Mouse (Mus musculus): ENCODE results near the gene Olfr1058. TPM values are rescaled to one million over a fixed set of nuclear protein-coding genes. Genes with fewer than 3 reads are reported as not detected.
"Not testable (repeated sequence)": the region's sequence is repeated elsewhere in the genome, so short reads cannot be mapped to it uniquely, and the experiment has no call there.

The Olfr1058 gene
- not detected for total RNA-seq (2021)
- long read RNA-seq, experiment 1, result 0 reads
- long read RNA-seq, experiment 2, result 0 reads

DNA sequence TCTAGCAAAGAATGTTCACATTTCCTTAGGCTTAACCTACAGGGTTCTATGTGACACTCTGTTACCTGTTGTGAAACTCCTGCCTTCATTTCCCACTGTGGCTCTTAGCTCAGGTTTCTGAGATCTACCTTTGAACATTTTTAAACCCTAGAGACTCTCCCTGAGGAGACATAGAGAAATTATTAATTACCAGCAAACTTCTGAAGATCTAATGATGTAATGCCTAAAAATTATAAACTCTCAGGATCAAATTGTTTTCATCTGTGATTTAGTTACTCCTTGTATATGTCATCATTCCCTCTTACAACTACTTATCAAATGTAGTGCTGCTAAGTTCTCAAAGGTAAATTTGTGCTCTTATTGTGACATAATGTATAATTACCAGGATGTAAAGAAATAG lies at the start of gene Olfr1058:
TSS of gene Olfr1058 (minus strand) at position 101 of the 400 bp plus-strand sequence.
- not testable (repeated sequence) for DNase-seq (ENCODE audit: low spot score in 2 of 2)

DNA sequence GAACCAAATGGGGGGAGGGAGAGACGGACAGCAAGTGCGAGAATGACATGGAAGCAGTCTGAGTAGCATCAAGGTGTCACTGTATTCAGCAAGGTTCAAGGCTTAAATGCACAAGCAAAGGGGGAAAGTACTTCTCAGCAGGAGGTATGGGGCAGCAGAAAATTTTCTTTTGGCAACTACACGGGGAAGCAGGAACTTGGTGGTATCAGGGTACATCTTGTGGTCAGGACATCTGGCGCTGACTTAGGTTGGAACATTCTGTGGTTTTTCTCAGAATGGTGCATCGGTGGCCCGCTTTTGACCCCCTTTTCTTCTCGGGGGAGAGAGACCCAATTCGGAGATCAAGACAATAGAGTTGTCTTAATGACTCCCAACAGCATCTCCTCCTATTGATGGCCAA lies 40.1 kb upstream of the Olfr1058 start:
- not testable (repeated sequence) for DNase-seq (ENCODE audit: low spot score in 2 of 2)

DNA sequence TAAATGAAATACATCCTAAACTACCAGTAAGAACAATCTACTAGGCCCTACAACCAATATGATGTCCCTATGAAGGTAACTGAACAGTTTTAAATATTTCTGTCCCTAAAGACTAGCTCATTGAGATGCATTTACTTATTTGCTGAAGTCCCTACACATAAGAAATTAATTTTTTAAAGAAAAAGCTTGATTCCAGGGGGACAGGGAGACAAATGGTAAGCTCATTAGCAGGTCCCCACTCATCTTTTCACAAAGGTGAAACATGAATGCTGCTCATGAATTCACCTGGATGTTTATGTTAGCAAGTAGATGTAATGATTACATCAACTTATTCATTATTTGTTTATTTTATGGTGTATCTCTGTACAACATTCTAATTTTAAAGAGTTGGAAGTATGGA lies 38.3 kb upstream of the Olfr1058 start, which contains the start of gene Olfr1062:
TSS of gene Olfr1062 (minus strand) at position 101 of the 400 bp plus-strand sequence.
- DNase-seq (ENCODE audit: low spot score in 2 of 2), result not testable (repeated sequence)

DNA sequence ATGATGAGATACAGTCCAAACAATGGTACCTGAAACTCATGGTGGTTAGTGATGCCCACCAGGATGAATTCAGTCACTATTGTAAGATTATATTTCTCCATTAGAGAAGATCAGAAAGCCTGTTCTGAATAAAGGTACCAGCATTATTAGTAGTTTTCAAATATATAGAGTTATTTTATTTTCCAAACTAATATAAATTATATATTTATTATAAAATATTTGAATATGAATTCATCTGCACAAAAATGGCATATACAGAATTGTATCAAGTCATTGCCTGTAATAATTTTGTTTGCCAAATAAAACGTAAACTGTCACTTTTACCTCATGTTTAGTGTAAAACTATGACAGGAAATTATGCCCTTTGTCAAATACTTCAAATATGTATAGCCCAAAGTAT lies 25.6 kb upstream of the Olfr1058 start, which contains the start of gene Olfr1061:
TSS of gene Olfr1061 (minus strand) at position 101 of the 400 bp plus-strand sequence.
- no peak for DNase-seq (ENCODE audit: low spot score in 2 of 2)

DNA sequence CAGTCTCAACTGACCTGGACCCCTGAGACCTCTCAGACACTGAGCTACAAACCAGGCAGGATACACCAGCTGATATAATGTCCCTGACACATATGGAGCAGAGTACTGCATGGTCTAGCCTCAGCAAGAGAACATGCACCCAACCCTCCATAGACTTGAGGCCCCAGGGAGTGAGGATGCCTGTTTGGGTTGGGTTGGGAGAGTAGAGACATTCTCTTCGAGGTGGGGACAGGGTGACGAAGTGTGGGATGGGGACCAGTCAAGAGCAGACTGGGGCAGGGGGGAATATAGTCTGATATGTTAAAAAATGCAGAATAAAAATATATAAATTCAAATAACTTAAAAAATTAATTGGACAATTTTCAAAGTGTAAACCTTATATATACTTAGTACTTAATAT lies 6.8 kb upstream of the Olfr1058 start:
- no peak for DNase-seq (ENCODE audit: low spot score in 2 of 2)

DNA sequence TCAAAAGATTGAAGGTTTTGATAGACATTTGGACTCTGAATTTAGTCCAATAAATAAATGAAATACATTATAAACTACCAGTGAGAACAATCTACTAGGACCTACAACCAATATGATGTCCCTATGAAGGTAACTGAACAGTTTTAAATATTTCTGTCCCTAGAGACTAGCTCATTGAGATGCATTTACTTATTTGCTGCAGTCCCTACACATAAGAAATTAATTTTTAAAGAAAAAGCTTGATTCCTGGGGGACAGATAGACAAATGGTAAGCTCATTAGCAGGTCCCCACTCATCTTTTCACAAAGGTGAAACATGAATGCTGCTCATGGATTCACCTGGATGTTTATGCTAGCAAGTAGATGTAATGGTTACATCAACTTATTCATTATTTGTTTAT lies 10.1 kb downstream of the Olfr1058 start, which contains the start of gene Olfr1057:
TSS of gene Olfr1057 (minus strand) at position 101 of the 400 bp plus-strand sequence.
- no peak for DNase-seq (ENCODE audit: low spot score in 2 of 2)

DNA sequence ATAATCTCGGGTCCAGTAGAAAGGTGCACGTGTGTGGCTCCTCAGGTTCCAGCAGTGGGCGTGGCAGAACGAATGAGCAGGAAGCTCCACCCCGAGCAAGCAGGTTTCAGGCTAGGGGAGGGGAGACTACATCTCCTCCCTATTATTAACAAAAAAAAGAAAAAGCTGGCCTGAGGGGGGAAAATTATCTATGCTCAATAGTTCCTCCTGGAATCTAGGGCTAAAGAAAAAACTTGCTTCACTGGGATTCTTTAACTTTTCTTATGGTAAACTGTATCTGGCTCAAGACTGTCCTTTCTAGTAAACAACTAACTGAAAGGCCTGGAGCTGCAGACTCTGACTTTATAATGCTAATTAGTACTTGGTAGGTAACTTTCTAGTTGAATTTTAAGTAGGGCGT lies 22.0 kb downstream of the Olfr1058 start:
- not testable (repeated sequence) for DNase-seq (ENCODE audit: low spot score in 2 of 2)

DNA sequence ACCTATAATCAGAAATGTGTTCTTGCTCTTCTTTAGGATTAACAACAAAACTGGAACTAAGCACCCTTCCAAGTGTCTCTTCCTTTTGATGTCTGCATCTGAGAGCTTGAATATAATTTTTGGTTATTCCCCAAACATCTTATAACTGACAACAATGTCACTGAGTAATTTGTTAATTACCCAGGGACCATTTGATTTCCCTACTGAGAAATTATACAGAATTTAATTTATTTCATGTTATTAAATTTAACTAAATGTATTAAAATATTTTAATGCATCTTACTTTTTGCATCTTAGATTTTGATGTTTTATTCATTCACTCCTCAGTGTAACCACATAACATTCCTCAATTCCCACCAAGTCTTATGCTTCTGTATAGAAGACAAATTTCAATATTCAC lies 26.0 kb downstream of the Olfr1058 start, which contains the start of gene Olfr1056:
TSS of gene Olfr1056 (minus strand) at position 101 of the 400 bp plus-strand sequence.
- no peak for DNase-seq (ENCODE audit: low spot score in 2 of 2)

DNA sequence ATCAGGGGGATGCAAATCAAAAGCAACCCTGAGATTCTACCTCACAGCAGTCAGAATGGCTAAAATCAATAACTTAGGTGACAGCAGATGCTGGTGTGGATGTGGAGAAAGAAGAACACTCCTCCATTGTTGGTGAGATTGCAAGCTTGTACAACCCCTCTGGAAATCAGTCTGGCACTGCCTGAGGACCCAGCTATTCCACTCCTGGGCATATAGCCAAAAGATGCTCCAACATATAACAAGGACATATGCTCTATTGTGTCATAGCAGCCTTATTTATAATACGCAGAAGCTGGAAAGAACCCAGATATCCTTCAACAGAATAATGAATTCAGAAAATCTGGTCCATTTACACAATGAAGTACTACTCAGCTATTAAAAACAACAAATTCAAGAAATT lies 36.6 kb downstream of the Olfr1058 start:
- not testable (repeated sequence) for DNase-seq (ENCODE audit: low spot score in 2 of 2)

DNA sequence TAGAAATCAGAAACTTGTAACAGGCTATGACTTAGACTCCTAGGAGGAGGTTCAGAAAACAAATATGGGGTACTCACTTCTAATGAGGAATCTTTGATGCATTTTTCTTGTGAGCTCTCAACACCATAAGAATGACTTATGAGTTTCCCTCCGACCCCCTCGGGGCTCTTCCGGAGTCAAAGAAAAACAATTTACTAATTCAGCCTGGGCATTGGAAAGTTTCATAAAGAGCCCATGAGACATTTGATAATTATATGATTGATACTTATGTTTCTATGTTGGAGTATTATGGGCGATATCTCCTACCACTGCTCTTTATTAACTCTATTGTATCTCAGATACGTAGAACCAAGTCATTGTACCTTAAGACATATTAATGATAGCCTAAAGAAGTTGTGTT lies 38.2 kb downstream of the Olfr1058 start, which contains the start of gene Olfr1055:
TSS of gene Olfr1055 (minus strand) at position 101 of the 400 bp plus-strand sequence.
- DNase-seq (ENCODE audit: low spot score in 2 of 2), result no peak

DNA sequence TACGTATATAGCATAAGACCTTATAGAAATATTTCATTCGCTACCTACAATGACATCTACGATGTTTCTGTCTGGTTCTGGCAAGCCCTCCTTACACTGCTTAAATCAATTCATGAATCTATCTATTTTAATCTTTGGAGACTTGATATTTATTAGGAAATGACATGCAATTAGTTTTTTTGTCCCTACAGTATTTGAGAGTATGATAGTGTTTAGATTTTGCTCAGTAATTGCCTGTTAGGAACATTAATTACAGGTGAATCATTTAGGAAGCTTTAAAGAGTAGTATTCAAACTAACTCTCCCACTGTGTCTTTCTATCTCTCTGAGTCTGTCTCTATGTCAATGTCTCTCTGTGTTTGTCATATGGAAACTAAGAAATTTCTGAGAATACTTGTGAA lies 53.0 kb downstream of the Olfr1058 start, which contains the start of gene Olfr1054:
TSS of gene Olfr1054 (minus strand) at position 101 of the 400 bp plus-strand sequence.
- DNase-seq (ENCODE audit: low spot score in 2 of 2), result no peak

Other genes starting within 250 kb of the Olfr1058 start
- not detected for gene Olfr1040, start 241.8 kb downstream of the Olfr1058 start, total RNA-seq (2021)
- not detected for gene Olfr1042, start 226.7 kb downstream of the Olfr1058 start, total RNA-seq (2021)
- not detected for gene Olfr1043, start 221.0 kb downstream of the Olfr1058 start, total RNA-seq (2021)
- not detected for gene Olfr1044, start 210.7 kb downstream of the Olfr1058 start, total RNA-seq (2021)
- gene Olfr52, start 202.9 kb downstream of the Olfr1058 start, total RNA-seq (2021), result not detected
- gene Olfr1045, start 185.6 kb downstream of the Olfr1058 start, total RNA-seq (2021), result not detected
- not detected for gene Olfr1046, start 169.2 kb downstream of the Olfr1058 start, total RNA-seq (2021)
- gene Olfr1047, start 157.2 kb downstream of the Olfr1058 start, total RNA-seq (2021), result not detected
- gene Olfr1048, start 148.3 kb downstream of the Olfr1058 start, total RNA-seq (2021), result not detected
- gene Olfr1049, start 130.2 kb downstream of the Olfr1058 start, total RNA-seq (2021), result not detected
- not detected for gene Olfr1051, start 109.5 kb downstream of the Olfr1058 start, total RNA-seq (2021)
- gene Olfr1052, start 96.1 kb downstream of the Olfr1058 start, total RNA-seq (2021), result not detected
- not detected for gene Olfr1053, start 73.3 kb downstream of the Olfr1058 start, total RNA-seq (2021)
- gene Olfr1054, start 53.1 kb downstream of the Olfr1058 start, total RNA-seq (2021), result not detected
- not detected for gene Olfr1055, start 38.3 kb downstream of the Olfr1058 start, total RNA-seq (2021)
- not detected for gene Olfr1056, start 26.1 kb downstream of the Olfr1058 start, total RNA-seq (2021)
- gene Olfr1057, start 10.2 kb downstream of the Olfr1058 start, total RNA-seq (2021), result not detected
- gene Olfr1061, start 25.5 kb upstream of the Olfr1058 start, total RNA-seq (2021), result not detected
- gene Olfr1062, start 38.2 kb upstream of the Olfr1058 start, total RNA-seq (2021), result not detected
- gene Olfr1065, start 62.0 kb upstream of the Olfr1058 start, total RNA-seq (2021), result not detected
- not detected for gene Olfr1066, start 67.7 kb upstream of the Olfr1058 start, total RNA-seq (2021)
- gene Olfr228, start 98.8 kb upstream of the Olfr1058 start, total RNA-seq (2021), result not detected
- gene Olfr1076, start 119.9 kb upstream of the Olfr1058 start, total RNA-seq (2021), result not detected
- not detected for gene Olfr1079, start 153.9 kb upstream of the Olfr1058 start, total RNA-seq (2021)
- not detected for gene Olfr1080, start 169.7 kb upstream of the Olfr1058 start, total RNA-seq (2021)
- gene Olfr1082, start 210.4 kb upstream of the Olfr1058 start, total RNA-seq (2021), result not detected